Mouse (Mus musculus) right cerebral cortex, adult 2 months (tissue): ENCODE results near the gene Slc39a11.

ENCODE experiments used
- DNase-seq, 2 experiments: peaks; one replicate each; pipeline ENCODE4 v3.0.0; 2021 to 2022; ENCODE audit warnings: low spot score in 2 of 2

The Slc39a11 gene

GRCm38 (mm10) chr11:113460118-113460517, 189.8 kb downstream of the Slc39a11 start:
- DNase-seq = no peak

GRCm38 (mm10) chr11:113458582-113459210, 191.2 kb downstream of the Slc39a11 start:
- DNase-seq = no peak

- DNase-seq = no peak
Measured at GRCm38 (mm10) chr11:113452861-113453568, 196.9 kb downstream of the Slc39a11 start.

- DNase-seq = peak; percentile 46 to 49
Measured at GRCm38 (mm10) chr11:113451301-113451700, 198.6 kb downstream of the Slc39a11 start.

- no peak for DNase-seq
Measured at GRCm38 (mm10) chr11:113450665-113451064, 199.2 kb downstream of the Slc39a11 start.

GRCm38 (mm10) chr11:113450028-113450427, 199.9 kb downstream of the Slc39a11 start:
- no peak for DNase-seq

- DNase-seq = no peak
Measured at GRCm38 (mm10) chr11:113442036-113442435, 207.8 kb downstream of the Slc39a11 start.

- DNase-seq = peak; percentile 80 to 91
Measured at GRCm38 (mm10) chr11:113439328-113440030, 210.4 kb downstream of the Slc39a11 start.

GRCm38 (mm10) chr11:113438915-113439314, 211.0 kb downstream of the Slc39a11 start:
- no peak for DNase-seq

GRCm38 (mm10) chr11:113437357-113437756, 212.5 kb downstream of the Slc39a11 start:
- no peak for DNase-seq

GRCm38 (mm10) chr11:113436299-113436698, 213.6 kb downstream of the Slc39a11 start:
- DNase-seq = no peak

GRCm38 (mm10) chr11:113435696-113436095, 214.2 kb downstream of the Slc39a11 start:
- DNase-seq = no peak

- DNase-seq = no peak
Measured at GRCm38 (mm10) chr11:113431161-113431560, 218.7 kb downstream of the Slc39a11 start.

GRCm38 (mm10) chr11:113425882-113426281, 224.0 kb downstream of the Slc39a11 start:
- DNase-seq = no peak

GRCm38 (mm10) chr11:113425454-113425853, 224.4 kb downstream of the Slc39a11 start:
- no peak for DNase-seq

- DNase-seq = no peak
Measured at GRCm38 (mm10) chr11:113424765-113425164, 225.1 kb downstream of the Slc39a11 start.

- DNase-seq = no peak
Measured at GRCm38 (mm10) chr11:113422598-113422997, 227.3 kb downstream of the Slc39a11 start.

- DNase-seq = peak; percentile 51 to 52
Measured at GRCm38 (mm10) chr11:113418921-113419655, 230.8 kb downstream of the Slc39a11 start.

- no peak for DNase-seq
Measured at GRCm38 (mm10) chr11:113417948-113418347, 231.9 kb downstream of the Slc39a11 start.

- no peak for DNase-seq
Measured at GRCm38 (mm10) chr11:113412545-113412944, 237.3 kb downstream of the Slc39a11 start.

- no peak for DNase-seq
Measured at GRCm38 (mm10) chr11:113411798-113412197, 238.1 kb downstream of the Slc39a11 start.

GRCm38 (mm10) chr11:113409121-113409520, 240.8 kb downstream of the Slc39a11 start:
- DNase-seq = no peak
